Mouse (Mus musculus): ENCODE results near the gene Maats1.

- TF ChIP-seq CTCF (IDR thresholded peaks at IDR 0.05; ENCODE audit: low read depth) (no peak), EP300 (IDR thresholded peaks at IDR 0.05; ENCODE audit: low read depth) (no peak)
These were observed 37.5 kb upstream of the Maats1 start for GRCm38 (mm10) chr16:38379493-38379892.

All from liver, postnatal 0 days (tissue).